Mouse (Mus musculus): ENCODE results near the gene Chic2. TPM values are rescaled to one million over a fixed set of nuclear protein-coding genes. Genes with fewer than 3 reads are reported as not detected.

The Chic2 gene
- total RNA-seq, 2 experiments from 2014 or later = 13.8 to 19.2 TPM

DNA sequence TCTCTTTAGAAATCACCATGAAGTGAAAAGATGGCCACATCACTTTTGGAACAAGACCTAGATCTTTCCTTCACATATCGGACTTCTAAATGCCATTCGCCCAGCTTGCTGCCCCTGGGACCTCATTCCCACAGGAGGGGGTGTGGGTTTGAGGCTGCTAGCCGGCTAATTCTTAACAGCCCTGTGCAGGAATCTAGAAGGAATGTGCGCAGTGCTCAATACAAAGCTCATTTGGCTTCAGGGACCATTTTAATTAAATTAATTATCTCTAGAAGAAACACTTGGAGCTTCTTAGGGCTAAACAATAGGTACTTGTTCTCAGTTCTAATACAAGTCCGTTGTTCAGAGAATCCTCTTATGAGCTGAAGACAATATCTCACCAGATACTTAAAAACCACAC lies 60.5 kb downstream of the Chic2 start:
- ATAC-seq (replicated peaks; ENCODE audit: low FRiP score, poor library complexity, severe bottlenecking) = no peak

DNA sequence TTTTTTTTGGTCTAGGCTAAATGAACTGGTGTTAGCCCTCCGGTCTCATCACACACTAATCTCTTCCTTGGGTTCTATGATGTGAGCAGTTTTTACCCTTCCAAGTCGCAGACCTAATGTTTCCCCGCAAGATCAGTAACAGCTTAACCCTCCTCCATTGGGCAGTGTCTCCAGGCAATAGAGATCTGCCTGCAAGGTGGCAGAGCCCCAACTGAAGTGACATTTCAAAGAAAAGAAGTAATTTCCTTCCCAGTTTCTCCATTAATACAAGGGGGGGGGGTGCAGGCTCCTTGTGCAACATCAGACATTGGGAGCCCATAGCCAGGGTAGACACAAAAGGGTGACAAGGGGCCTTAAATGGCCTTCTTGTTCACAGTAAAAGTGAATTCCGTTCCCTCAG lies 64.0 kb downstream of the Chic2 start:
- ATAC-seq (replicated peaks; ENCODE audit: low FRiP score, poor library complexity, severe bottlenecking) = no peak

DNA sequence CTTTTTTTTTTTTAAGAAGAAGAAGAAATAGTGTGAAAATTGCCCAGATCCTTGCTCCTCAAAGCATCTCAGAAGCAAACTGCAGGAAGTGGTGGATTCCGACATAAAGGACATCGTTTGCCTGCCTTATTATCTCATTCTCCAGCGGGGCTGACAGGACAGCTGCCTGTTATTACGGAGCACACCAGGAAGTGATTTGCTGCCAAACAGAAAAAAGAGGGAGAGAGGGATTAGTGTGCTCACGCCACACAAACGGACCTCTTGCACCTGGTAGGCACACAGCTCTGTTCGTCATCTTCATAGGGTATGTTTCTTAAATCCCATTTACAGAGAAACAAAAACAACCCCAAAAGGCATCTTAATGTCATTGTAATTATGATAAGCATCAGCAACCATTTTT lies 64.4 kb downstream of the Chic2 start:
- no peak for ATAC-seq (replicated peaks; ENCODE audit: low FRiP score, poor library complexity, severe bottlenecking)

DNA sequence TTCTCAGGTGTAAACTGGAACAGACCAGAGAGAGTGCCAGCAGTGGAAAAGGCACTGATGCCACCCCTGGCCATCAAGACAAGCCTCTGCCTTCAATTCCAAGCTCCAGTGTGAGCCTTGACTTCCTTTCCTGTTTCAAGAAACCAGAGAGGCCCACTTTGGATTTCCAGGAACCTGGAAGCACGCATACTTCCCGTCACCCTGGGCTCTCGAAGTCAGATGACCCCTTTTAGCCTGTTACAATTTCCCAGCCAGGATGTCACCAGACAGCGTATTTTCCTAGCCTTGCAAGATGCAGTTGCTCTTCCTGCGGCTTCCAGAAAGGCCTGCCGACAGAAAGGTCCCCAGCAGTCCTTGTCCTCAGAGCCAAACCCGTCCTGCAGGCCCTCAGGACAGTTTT lies 65.0 kb downstream of the Chic2 start:
- no peak for ATAC-seq (replicated peaks; ENCODE audit: low FRiP score, poor library complexity, severe bottlenecking)

DNA sequence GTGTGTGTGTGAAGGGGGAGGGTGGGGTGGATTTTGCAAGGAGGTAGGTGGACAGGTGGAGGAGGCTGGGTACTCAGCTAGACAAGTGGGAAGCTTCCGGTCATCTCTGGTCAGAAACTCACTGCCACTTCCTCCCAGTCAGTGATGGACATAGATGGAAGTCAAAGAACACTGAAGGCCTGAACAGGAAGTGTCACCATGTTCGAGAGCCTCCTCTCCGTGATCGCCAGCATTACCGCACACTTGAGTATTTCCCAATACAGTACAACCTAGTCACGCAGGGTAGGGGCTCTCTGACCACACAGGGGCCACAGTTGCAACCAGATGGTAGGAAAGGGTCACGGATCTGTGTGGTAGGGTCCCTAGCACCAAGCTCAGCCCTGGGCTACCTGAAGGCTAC lies 69.1 kb downstream of the Chic2 start:
- ATAC-seq (replicated peaks; ENCODE audit: low FRiP score, poor library complexity, severe bottlenecking) = no peak

DNA sequence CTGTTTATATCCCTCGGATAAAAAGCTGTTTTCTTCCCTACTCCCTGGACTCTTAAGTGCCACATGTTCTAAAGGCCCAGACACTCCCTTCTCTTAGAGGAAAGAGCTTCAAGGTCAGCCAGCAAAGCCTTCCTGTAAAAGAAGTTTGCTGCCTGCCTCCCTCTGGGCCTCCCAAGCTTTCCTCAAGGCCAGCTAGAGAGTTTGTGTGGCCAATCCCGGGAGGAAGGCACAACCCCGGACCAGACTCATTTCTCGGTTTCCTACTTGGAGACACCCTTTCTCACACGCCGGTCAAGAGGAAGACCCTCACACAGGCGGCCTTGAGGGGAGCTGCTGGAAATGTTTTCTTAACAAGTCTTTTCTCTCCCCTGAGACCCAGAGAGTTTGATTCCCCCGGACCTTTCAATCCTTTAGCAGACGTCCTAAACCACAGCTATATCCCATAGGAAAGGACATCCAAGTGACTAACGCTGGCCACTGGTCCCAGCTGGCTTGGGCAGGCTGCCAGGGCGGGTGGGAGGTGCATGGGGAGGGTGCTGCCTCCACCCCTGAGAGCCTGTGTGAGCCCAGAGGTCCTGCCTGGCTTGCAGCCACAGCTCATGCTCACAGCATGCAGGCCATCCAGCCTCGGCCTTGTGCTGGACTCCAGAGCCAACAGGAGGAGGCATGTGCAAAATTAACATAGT lies 69.7 kb downstream of the Chic2 start:
- no peak for ATAC-seq (replicated peaks; ENCODE audit: low FRiP score, poor library complexity, severe bottlenecking)

DNA sequence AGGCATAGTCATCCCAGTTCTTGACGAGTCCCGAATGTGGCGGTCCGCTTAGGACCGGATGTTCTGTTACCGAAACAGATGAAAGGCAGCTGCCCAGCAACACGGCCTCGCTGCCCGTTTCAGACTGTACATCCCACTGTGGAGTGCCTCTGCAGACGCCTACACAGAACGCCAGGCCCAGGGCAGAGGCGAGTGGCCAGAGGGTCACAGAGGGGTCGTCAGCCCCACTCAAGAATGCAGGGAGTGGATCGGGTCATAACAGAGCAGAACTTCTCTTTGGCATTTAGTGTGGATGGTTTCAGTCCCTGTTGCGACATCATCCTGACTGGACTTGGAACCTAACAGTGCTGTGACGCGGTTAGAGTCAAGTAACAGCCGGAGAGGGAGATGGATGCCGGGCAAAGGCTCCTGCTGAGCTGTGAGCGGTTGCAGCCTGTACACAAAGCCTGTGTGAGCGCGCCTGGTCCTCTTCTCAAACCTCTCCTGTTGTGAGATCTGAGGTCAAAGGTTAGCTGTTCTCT lies 70.5 kb downstream of the Chic2 start:
- ATAC-seq (replicated peaks; ENCODE audit: low FRiP score, poor library complexity, severe bottlenecking) = no peak

DNA sequence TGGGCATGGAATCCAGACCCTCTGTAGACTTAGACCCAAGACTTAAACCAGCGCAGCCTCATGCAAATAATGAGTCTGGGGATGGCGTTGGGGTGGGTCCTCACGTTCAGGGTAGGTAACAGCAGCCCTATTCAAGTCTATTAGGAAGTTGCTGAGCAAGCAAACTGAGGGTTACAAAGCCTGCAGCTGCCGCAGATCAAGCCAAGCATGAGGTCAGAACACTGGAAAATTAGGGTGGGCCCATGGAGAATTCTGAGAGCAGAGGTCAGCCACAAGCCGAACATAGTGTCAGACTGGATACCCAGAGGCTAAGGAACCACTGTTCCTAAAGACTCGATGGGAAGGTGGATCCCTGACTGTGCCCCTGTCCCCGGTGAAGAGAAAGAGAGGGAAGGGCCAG lies 73.2 kb downstream of the Chic2 start:
- ATAC-seq (replicated peaks; ENCODE audit: low FRiP score, poor library complexity, severe bottlenecking) = no peak

DNA sequence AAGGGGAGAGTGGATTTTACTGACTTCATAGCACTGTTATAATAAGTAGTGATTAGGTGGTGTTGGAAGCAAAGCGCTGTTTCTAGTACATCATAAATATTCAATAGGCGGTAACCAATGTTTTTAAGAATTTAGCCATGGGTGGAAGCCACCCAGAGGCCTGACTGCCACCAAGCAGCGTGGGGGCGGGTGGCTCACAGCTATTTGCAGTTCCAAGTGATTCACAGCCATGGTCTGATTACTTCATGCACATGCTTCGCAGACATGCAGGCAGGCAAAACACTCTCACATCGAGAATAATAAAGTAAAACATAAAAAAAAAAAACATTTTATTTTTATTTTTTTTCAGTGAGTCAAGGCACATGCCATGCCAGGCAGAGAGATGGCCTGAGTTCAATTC lies 75.2 kb downstream of the Chic2 start:
- ATAC-seq (replicated peaks; ENCODE audit: low FRiP score, poor library complexity, severe bottlenecking) = no peak

DNA sequence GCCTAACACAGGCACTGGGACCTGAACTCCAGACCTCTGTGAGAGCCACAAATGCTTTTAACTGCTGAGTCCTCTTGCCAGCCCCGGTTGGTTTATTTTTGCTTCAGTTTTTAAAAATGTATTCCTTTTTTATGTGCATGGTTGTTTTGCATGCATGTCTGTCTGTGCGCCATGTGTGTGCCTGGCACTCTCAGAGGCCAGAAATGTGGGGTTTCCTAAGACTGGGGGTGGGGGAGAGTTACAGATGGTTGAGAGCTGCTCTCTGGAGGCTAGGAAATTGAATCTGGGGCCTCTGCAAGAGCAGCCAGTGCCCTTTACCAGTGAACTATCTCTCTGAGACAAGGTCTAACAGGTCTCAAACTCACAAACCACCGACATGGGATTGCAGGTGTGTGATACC lies 76.7 kb downstream of the Chic2 start:
- no peak for ATAC-seq (replicated peaks; ENCODE audit: low FRiP score, poor library complexity, severe bottlenecking)

DNA sequence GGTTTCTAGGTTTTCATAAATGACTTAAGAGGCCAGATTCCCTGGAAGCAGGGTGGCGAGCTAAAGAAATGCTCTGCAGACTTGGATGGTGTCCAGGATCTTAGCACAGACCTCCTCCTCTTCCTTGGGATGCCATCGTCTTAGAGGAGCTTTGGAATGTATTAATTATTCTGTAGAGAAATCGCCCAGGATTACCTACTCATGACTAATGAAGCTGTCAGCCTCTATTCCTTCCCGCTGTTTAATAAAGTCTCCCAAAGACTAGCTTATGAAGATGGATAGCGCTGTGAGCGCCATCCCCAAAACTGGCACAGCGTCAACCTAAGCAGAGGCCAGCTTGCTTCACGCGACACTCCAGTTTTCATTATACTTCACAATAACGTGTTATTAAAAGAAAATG lies 77.7 kb downstream of the Chic2 start:
- ATAC-seq (replicated peaks; ENCODE audit: low FRiP score, poor library complexity, severe bottlenecking) = no peak

DNA sequence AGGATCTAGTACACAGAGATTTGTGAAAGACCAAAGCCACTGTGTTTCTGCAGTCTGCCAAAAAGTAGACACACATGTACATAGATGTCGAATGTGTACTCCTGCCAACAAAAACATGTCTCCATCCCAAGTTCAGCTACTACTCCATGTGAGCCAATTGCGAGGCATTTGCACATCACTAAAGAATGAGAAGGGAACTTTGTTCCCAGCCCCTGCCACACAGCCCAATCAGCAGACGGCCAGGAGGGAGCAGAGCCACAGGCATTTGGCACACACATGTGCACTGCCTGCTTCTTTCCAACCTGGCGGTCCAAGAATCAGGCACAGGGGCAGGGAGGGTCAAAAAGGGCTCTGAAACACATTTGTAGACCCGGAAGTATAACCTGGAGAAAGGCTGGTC lies 81.8 kb downstream of the Chic2 start:
- ATAC-seq (replicated peaks; ENCODE audit: low FRiP score, poor library complexity, severe bottlenecking) = no peak

DNA sequence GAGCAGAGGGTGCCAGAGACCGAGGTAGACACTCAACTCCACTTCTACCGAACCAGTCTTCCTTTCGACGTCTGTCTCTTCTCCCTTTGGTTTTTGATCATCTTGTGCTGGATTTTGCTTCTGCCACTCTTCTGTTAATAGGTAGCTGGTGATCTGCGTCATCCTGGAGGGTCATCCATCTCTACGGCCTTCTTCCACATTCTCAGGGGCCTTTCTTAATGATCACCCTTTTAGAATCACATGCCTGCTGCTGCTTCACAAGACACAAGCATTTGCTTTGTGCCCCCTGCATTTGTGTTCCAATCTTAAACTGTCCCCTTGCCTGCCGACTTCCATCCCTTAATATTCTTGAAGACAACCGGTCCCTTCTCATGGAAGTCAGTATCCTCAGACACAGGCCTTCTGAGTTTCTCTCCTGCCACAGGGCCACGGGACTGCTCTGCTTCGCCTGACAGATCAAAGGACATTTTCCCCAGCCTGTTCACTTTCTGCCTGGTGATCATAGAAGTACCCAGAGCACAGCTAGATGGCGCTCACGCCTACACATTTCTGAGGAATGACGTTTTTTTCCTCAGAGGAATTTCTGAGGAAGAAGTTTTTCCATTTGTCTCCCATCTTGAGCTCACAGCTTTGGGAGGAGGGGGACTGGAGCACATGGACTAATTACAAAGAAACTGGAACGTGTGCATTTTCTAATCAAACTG lies 83.6 kb downstream of the Chic2 start:
- no peak for ATAC-seq (replicated peaks; ENCODE audit: low FRiP score, poor library complexity, severe bottlenecking)

DNA sequence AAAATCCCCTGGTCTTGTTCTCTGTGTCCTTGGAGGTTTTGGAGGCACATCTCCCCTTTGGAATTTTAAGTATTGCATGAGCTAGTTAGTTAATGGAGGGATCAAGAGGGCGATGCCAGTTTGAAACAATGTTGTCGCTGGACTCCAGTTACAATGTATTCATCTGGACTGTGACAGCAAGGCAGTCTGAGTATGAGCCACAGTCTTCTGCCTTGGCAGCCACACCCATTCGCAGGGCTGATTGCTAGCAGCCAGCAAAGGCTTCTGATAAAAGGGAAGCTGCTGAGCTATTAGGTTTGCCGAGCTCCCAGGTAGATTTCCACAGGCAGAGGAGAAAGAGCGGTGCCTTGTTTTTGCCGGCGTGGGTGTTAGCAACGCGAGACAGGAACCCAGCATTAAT lies 84.3 kb downstream of the Chic2 start:
- ATAC-seq (replicated peaks; ENCODE audit: low FRiP score, poor library complexity, severe bottlenecking) = no peak

DNA sequence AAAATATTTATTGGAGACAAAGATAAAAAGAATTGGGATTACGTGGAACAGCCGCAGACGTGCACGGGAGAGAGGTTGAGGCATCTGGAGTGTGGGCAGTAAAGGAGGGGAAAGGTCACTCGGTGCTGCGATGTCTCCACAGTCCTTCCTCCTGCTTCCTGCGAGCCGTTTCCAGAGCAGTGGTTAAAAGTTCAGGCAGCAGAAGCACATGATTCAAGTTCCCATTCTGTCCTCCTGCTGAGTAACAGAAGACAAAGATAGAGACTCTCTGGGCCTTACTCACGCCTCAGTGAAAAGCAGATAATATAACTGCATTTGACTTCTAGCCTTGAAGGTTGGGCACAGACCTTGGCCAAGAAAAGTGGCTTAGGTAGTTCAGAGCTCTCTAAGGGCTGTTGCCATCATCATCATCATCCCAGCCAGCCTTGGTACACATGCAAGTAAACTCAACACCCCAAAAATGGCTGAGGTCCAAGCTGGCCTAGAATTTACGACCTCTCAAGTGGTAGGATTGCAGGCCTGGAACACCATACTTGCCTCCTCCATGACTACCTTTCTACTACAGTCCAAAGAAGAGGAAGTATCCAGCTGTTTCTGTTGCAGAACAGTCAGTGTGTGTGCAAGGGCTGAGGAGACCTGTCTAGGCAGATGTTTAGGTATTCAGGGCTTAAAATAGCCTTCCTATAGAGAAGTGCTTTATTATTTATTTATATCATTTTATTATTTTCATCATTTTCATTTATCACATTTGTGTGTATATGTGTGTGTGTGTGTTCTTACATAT lies 87.1 kb downstream of the Chic2 start:
- ATAC-seq (replicated peaks; ENCODE audit: low FRiP score, poor library complexity, severe bottlenecking) = no peak

DNA sequence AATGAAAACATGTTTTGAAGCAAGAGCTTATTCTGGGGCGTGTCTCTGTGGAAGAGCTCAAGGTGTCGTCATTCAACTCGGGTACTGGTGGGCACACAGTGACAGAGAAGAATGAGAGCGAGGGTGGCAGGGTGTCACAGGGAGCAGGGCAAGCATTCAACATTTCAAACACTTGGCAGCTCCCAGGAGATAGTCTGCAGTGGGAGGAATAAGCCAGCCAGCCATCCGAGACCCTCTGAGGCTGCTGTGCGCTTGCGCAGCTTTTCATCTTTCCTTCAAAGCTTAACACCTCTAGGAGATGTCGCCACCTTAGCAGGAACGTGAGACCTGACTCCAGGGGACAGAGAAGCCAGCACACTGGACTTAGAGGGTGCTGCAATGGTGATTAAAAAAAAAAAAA lies 88.2 kb downstream of the Chic2 start:
- no peak for ATAC-seq (replicated peaks; ENCODE audit: low FRiP score, poor library complexity, severe bottlenecking)

DNA sequence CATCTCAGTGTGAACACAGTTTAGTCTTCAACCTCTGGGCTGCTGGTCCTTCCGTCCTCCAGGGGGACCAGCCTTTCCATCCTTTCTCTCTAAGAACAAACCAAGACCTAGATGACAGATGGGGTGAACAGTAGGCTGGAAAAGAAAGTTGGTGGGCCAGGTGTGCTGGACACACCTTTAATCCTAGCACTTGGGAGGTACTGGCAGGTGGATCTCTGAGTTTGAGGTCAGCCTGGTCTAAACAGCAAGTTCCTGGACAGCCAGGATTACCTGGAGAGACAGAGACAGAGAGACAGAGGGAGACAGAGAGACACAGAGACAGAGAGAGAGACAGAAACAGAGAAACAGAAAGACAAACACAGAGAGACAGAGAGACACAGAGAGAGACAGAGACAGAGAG lies 89.0 kb downstream of the Chic2 start:
- ATAC-seq (replicated peaks; ENCODE audit: low FRiP score, poor library complexity, severe bottlenecking) = no peak

DNA sequence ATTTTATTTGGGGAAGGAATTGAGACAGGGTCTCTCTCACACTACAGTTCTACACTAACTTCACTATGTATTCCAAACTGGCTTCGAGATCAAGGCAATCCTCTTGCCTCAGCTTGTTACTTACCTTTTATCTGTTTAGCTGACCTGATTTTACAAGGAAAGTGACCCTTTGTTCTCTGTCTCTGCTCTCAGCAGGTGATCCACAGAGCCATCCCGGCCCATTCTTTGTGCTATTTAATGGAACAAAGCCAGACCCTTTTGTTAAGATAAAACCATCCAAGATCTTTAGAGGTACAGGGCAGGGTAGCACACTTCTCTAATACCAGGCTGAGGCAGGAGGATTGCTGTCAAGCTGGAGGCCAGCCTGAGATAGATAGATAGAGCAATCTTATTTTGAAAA lies 91.6 kb downstream of the Chic2 start:
- ATAC-seq (replicated peaks; ENCODE audit: low FRiP score, poor library complexity, severe bottlenecking) = no peak

DNA sequence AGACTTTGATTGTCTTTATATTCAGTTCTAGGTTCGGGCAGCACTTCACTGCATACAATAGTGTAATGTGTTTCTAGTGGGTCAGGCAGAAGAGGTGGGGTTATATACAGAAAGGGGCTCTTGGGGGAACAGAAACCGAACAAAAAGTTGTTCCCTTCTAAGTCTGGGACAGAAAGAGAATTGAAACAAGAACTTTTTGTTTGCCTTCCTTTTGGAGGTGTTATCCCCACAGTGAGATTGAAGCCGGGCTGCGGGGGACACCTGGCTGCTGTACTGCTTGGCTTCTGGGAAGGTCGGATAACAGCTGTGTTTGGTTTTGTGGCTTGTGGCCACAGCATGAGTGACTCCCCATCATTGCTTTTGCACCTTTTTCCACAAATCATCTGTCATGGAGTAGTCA lies 93.2 kb downstream of the Chic2 start:
- no peak for ATAC-seq (replicated peaks; ENCODE audit: low FRiP score, poor library complexity, severe bottlenecking)

DNA sequence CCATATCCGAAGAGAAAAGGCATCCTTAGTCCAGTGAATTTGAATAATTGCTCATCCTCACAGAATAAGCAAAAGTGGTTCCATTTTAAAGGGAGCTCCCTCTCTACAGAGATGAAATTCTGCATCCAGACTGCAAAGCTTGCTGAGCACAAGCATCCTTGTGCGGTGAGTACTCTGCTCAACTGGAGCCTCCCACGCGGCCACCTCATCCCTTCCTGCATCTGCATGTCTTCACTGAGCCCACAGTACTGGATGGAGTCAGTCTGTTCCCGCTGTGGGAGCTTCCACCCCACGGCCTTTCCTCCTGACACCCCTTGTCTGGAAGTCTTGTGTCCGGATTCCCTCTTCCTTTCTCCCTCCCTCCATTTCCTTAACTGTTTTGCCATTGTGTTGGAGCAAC lies 95.3 kb downstream of the Chic2 start:
- no peak for ATAC-seq (replicated peaks; ENCODE audit: low FRiP score, poor library complexity, severe bottlenecking)

DNA sequence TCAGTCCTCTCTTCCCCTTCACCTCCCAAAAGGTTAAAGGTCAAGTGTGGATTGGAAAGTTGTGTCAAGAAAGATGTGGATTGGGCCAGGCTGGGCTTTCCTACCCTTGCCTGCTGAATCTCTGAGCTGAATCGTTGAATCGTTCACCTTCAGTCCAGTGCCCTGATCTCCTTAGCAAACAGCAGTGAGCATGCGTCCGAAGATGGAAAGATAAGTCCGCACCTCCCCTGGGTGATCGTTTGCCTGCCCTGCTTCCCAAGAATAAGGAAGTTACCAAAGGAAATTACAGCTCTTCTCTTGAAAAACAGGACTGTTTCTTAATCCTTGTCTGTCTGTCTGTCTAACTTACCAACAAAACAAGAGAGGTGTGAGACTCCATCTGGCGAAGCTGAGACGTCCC lies 96.1 kb downstream of the Chic2 start:
- ATAC-seq (replicated peaks; ENCODE audit: low FRiP score, poor library complexity, severe bottlenecking) = no peak

Data from erythroid progenitor cell, adult 5-6 weeks (primary cell).